Mouse (Mus musculus): ENCODE results near the gene Nelfb.

- TF ChIP-seq CTCF (IDR thresholded peaks at IDR 0.05; ENCODE audit: low read depth) (no peak), EP300 (IDR thresholded peaks at IDR 0.05; ENCODE audit: low read depth) (no peak)
Measured at GRCm38 (mm10) chr2:25218445-25218844, 7.2 kb upstream of the Nelfb start, which contains the start of gene Fam166a.
